Mouse (Mus musculus) heart, adult 2 months (tissue): Measurements from ENCODE around the gene Ppp4c. TPM values are rescaled to one million over a fixed set of nuclear protein-coding genes. Genes with fewer than 3 reads are reported as not detected.

Experiments
- DNase-seq, 2 experiments: peaks; one replicate each; pipeline ENCODE4 v3.0.0; 2021
- H3K27ac ChIP-seq: fragments of 200-600 bp; 2 replicates; pipeline ENCODE4 v1.8.1; 2022
- H3K27me3 ChIP-seq: fragments of 200-500 bp; 2 replicates; pipeline ENCODE4 v1.6.1; 2012; ENCODE audit warnings: mild to moderate bottlenecking, low read length, inconsistent platforms, mixed read lengths; ENCODE audit not compliant: control insufficient read depth, insufficient read depth
- H3K36me3 ChIP-seq: fragments of 200-500 bp; 2 replicates; pipeline ENCODE4 v1.6.1; 2012; ENCODE audit warnings: low read length, inconsistent platforms; ENCODE audit not compliant: control insufficient read depth, insufficient read depth
- H3K4me1 ChIP-seq: fragments of 200-500 bp; 2 replicates; pipeline ENCODE4 v1.6.1; 2011; ENCODE audit warnings: low read length; ENCODE audit not compliant: control insufficient read depth, insufficient read depth
- H3K4me3 ChIP-seq: fragments of 200-600 bp; 2 replicates; pipeline ENCODE4 v1.8.1; 2022
- H3K79me2 ChIP-seq: fragments of 200-500 bp; replicated peaks from 2 replicates; pipeline ENCODE4 v1.6.1; 2012; ENCODE audit warnings: mild to moderate bottlenecking, inconsistent platforms, low read length, moderate library complexity, mixed read lengths; ENCODE audit not compliant: control insufficient read depth, insufficient read depth
- H3K9ac ChIP-seq: fragments of 200-500 bp; 2 replicates; pipeline ENCODE4 v1.6.1; 2012; ENCODE audit warnings: low read depth, mild to moderate bottlenecking, control low read depth, inconsistent platforms, low read length, mixed read lengths
- CTCF ChIP-seq: fragments of 200-600 bp; IDR thresholded peaks from 2 replicates; pipeline ENCODE4 v1.8.1; 2022; ENCODE audit warnings: antibody characterized with exemption, mild to moderate bottlenecking, moderate library complexity
- EP300 ChIP-seq: fragments of 200-500 bp; IDR thresholded peaks from 2 replicates; pipeline ENCODE4 v1.6.1; 2011; ENCODE audit warnings: low read depth, low read length, control low read depth; ENCODE audit not compliant: insufficient read depth
- POLR2A ChIP-seq: fragments of 200-500 bp; IDR thresholded peaks from 2 replicates; pipeline ENCODE4 v1.6.1; 2011; ENCODE audit warnings: mild to moderate bottlenecking, low read depth, low read length, control low read depth; ENCODE audit not compliant: insufficient read depth
- WGBS: fragments of 180-500 bp; shearing (Covaris S2); methylation state at CpG from one replicate; pipeline ENCODE4 v1.1.7; 2018; 5-methylcytosine and 5-hydroxymethylcytosine counted together
- intact Hi-C: fragments of 180-260 bp; cut with DNase I; formaldehyde crosslinking; loops from one replicate; pipeline ENCODE4 v1.15.1; 2025
- polyA plus RNA-seq: library from polyadenylated mRNA; depleted of rRNA; stranded (reverse); fragments of >200 nt; gene quantifications from 2 replicates; pipeline ENCODE4 v1.2.3, GENCODE M21; 2012
- total RNA-seq, 2 experiments: library from RNA; stranded (reverse); gene quantifications; 2 replicates each; pipeline ENCODE4 v1.2.3; 2021

Gene Ppp4c
- total and polyA plus RNA-seq, 3 experiments: 31.8 to 65.6 (median 31.9) TPM

DNA sequence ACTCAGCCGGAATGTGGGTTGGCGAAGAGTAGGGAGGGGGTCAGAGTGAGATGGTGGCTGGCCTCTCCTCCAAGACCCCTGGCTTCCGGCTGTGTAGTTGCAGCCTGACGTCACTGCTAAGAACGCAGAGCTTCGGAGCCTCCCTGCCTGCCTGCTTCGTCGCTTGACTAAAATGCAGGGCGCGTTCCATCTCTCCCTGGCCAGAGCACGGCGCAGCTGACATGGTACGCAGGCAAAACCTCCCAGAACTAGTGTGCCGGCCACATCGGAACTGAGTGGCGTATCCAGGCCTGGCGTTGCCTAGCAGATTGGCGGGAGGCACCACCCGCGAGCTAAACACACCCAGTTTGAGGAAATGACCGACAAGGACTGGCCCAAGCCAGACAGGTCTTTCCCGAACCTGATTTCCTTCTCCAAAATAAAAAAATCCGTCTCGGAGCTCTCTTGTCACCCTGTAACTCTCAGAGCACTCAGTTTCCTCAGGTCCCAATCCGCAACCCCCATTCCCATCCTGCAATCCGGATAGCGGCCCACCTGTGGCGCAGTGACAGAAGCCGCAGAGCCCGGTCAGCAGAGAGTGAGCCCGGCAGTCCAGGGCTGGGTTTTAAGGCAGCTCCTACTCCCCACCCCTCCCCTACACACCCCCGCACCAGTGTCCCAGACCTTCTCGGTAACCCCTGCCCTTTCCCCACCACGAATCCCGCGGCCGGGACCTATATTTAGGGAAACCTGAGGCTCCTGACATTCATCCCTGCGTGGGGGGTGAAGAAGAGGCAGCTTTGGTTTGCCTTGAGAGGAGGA lies 7.4 kb upstream of the Ppp4c start:
- Histone ChIP-seq H3K79me2 (no peaks in the 10 kb centered on the region), H3K27ac (peak overlapping the region; percentile 100), H3K9ac (peak overlapping the region; percentile 87), H3K36me3 (peaks cover 9% of the 10 kb centered on the region), H3K4me1 (peaks cover 5% of the 10 kb centered on the region), H3K27me3 (no peaks in the 10 kb centered on the region), H3K4me3 (peak overlapping the region; percentile 76)
- under 1% methylated on average over 36 of the region's 38 CpGs for WGBS
- DNase-seq: peak in 1 of 2 experiments; percentile 88
- TF ChIP-seq CTCF: peak; percentile 66
- peak; percentile 90 for TF ChIP-seq POLR2A
- 0 out of 2 replicates have a peak, but pooled peaks have one; percentile 44 for TF ChIP-seq EP300
- intact Hi-C loops: loop anchor here (2.0 kb wide), 3 partner anchors 19 to 39 kb away; partner anchors contain the start of gene Tbx6

GRCm38 (mm10) chr7:126799050-126799467 lies 6.8 kb upstream of the Ppp4c start:
- TF ChIP-seq POLR2A (peak; percentile 100), CTCF (peak; percentile 64; the same call in 1 of the 2 replicates), EP300 (peak; percentile 61; the same call in 1 of the 2 replicates)
- H3K27ac ChIP-seq: peak overlapping the region; percentile 100
- intact Hi-C loops: loop anchor here (2.0 kb wide), 3 partner anchors 18 to 38 kb away; partner anchors contain the start of gene Tbx6
- under 1% methylated on average over 32 of the region's 36 CpGs for WGBS
- H3K79me2 ChIP-seq: no peaks in the 10 kb centered on the region
- H3K36me3 ChIP-seq: peaks cover 15% of the 10 kb centered on the region
- peak; percentile 95 to 99 for DNase-seq
- no peaks in the 10 kb centered on the region for H3K27me3 ChIP-seq
- H3K9ac ChIP-seq: peak overlapping the region; percentile 87
- H3K4me1 ChIP-seq: peaks cover 5% of the 10 kb centered on the region
- peak overlapping the region; percentile 94 for H3K4me3 ChIP-seq

GRCm38 (mm10) chr7:126798127-126799049 lies 6.1 kb upstream of the Ppp4c start:
- H3K4me1 ChIP-seq: peaks cover 5% of the 10 kb centered on the region
- TF ChIP-seq CTCF (no peak), EP300 (no peak), POLR2A (0 out of 2 replicates have a peak, but pooled peaks have one; percentile 10)
- DNase-seq: peak in 1 of 2 experiments; percentile 50
- H3K27ac ChIP-seq: peak overlapping the region; percentile 99
- intact Hi-C loops: loop anchor here (2.0 kb wide), 3 partner anchors 18 to 38 kb away; partner anchors contain the start of gene Tbx6
- peaks cover 17% of the 10 kb centered on the region for H3K36me3 ChIP-seq
- peak overlapping the region; percentile 94 for H3K4me3 ChIP-seq
- peak overlapping the region; percentile 84 for H3K9ac ChIP-seq
- WGBS: under 1% methylated on average over 40 of the region's 40 CpGs
- no peaks in the 10 kb centered on the region for H3K27me3 ChIP-seq
- H3K79me2 ChIP-seq: no peaks in the 10 kb centered on the region

DNA sequence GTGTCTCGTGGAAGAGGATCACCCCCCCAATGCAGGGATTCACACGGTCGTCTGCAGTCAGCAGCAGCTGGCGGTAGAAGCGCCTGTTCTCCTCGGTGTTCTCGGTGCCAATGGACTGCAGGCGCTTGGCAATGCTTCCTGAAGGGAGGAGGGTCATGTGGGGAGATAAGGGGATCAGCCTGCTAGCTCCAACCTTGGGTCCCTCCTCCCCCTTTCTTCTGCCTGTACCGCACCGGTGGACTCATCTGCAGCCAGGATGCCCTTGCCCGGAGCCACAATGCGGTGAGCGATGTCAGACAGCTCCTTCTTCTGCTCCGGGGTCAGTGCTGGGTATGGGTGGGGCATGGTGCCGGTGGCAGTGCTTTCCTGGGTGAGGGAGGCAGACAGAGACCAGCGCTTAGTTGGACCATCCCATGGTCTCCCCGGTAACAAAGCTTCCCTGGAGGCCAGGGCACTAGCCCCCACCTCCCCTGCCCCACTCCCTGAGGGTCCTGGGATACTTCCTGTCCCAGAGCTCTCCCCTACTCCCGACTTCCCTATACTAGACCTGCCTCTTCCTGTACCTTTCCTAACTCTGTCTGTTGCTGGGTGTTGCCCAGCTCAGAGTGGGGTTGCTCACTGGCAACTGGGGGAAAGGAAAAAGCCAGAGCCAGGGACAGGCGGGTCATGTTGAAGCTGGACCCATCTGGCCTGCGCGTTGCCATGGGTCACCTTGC lies 5.3 kb upstream of the Ppp4c start, which contains the start of gene Fam57b:
Gene Fam57b (plus strand): TSS at position 258 of the 716 bp plus-strand sequence.
- Histone ChIP-seq H3K27ac (peak within 1 kb of the TSS; percentile 99), H3K9ac (peak within 1 kb of the TSS; percentile 84), H3K4me1 (peaks cover 7% of the 10 kb centered on the region), H3K79me2 (no peaks in the 10 kb centered on the region), H3K27me3 (no peaks in the 10 kb centered on the region), H3K36me3 (peaks cover 17% of the 10 kb centered on the region), H3K4me3 (peak within 1 kb of the TSS; percentile 94)
- intact Hi-C loops: loop anchor here (2.0 kb wide), 3 partner anchors 17 to 37 kb away; partner anchors contain the start of gene Tbx6
- DNase-seq: peak; percentile 68 to 74
- WGBS: 7% methylated on average over 21 of the region's 21 CpGs
- TF ChIP-seq CTCF (no peak), EP300 (no peak), POLR2A (peak; percentile 38)

DNA sequence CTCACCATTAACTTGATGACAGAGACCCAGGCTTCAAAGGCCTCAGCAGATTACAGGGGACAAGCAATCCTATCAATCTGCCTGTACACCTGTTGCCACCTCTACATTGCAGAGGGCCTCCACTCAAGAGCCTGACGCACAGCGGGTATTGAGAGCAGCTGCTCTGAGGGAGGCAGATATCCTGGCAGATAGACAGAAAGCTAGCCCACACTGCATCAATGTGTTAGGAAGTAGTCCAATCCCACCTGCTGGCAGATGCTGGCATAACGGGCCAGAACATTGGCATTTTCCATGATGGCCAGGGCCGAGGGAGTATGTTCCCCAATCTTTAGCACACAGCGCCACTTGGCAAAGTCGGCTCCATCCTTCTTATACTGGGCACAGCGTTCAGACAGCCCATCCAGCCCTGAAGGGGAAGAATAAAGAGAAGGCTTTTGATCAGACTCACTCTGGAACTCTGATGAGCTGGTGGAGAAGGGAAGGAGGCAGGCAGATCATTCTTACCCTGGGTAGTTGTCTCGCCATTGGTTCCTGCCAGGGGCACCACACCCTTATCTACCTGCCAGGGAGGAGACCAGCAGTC lies 4.1 kb upstream of the Ppp4c start:
- Histone ChIP-seq H3K79me2 (no peaks in the 10 kb centered on the region), H3K27me3 (no peaks in the 10 kb centered on the region), H3K36me3 (peaks cover 17% of the 10 kb centered on the region), H3K27ac (no peak overlapping the region; the same call in 1 of the 2 replicates), H3K4me3 (peak overlapping the region; percentile 94; the same call in 1 of the 2 replicates), H3K9ac (no peak overlapping the region), H3K4me1 (peaks cover 7% of the 10 kb centered on the region)
- intact Hi-C loops: no loop called here
- 37% methylated on average over 8 of the region's 8 CpGs for WGBS
- DNase-seq: no peak
- TF ChIP-seq EP300: no peak
- TF ChIP-seq CTCF: peak; percentile 40
- no peak for TF ChIP-seq POLR2A
